Mouse (Mus musculus) gastrocnemius, postnatal 36 days (tissue): ENCODE measurements around the gene Cyth1. TPM values are rescaled to one million over a fixed set of nuclear protein-coding genes. Genes with fewer than 3 reads are reported as not detected.
A peak's percentile ranks its signal among the peaks of the same experiment; 100 is the strongest.

Source experiments
- DNase-seq, 2 experiments: peaks; one replicate each; pipeline ENCODE4 v3.0.0; 2022
- intact Hi-C: fragments of 180-260 bp; cut with DNase I; formaldehyde crosslinking; loops from one replicate; pipeline ENCODE4 v1.15.1; 2025
- total RNA-seq, 2 experiments: library from RNA; stranded (reverse); gene quantifications; 2 replicates each; pipeline ENCODE4 v1.2.3; 2021

Gene Cyth1
- total RNA-seq, 2 experiments from 2014 or later, result 33.5 to 34.7 TPM

- no peak for DNase-seq
- intact Hi-C loops, result no loop called here
These were observed 22.5 kb downstream of the Cyth1 start for GRCm38 (mm10) chr11:118225862-118226261.

DNA sequence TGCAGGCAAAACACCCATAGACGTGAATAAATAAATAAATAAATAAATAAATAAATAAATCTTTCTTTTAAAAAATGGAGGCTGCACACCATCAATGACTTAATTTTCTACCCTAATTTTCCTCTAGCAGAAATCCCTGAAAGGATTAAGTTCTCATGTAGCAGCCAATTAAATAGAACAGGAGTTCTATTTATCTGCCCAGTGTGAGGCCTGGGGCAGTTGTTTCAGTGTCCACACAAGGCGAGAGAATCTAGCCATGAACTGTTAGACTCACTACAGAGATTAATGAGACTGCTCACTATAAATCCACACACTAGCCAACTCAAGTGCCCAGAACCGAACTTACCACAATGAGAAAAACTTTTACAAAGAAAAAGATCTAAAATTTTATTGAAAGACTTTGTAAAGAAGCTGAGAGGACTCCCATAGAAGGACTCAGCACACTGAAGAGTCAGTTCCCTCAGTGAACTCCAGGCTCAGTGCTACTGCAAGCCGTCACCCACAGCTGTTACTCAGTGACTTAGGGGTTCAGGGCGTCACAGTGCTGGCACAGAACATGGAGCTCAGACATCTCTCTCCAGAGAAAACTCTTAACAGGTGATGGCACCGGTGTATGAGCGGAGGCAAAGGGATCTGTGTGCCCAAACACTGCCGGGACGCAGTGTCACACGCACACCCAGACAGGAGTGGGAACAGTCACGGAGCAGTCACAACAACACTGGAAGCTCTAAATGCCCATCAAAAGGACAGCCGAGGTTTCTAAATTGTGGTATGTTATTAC lies 23.1 kb downstream of the Cyth1 start:
- no peak for DNase-seq
- intact Hi-C loops, result no loop called here

GRCm38 (mm10) chr11:118223416-118224067 lies 24.9 kb downstream of the Cyth1 start:
- DNase-seq, result no peak
- intact Hi-C loops, result no loop called here

GRCm38 (mm10) chr11:118222917-118223316 lies 25.5 kb downstream of the Cyth1 start:
- no peak for DNase-seq
- intact Hi-C loops, result no loop called here

DNA sequence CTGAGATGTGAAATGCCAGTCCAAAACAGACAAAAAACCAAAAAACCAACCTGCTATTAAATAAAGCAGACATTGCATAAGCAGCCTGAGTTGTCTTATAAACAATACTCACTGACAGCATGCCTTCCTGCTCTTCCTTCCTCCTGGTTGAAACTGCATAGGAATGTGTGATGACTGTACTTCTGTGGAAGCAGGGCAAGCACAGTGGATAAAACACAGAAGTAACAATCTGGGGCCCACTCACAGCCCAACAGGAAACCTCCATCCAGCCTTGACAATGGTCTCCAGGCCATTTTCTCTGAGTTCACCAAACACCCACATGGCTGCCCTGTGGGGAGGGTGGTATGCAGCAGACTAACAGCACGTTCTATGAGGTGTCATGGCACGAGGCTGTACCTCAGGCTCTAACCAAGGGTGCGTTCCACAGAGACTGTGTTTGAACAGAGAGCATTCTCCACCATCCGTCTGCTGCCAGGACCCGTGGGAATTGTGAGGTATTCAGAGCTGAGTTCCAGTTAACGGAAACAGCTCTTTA lies 26.0 kb downstream of the Cyth1 start:
- intact Hi-C loops, result no loop called here
- DNase-seq, result no peak

- DNase-seq, result no peak
- intact Hi-C loops, result loop anchor here (2.0 kb wide), 1 partner anchor 116 kb away; no protein-coding TSS in a partner anchor
These were observed 27.7 kb downstream of the Cyth1 start for GRCm38 (mm10) chr11:118220561-118221262.

DNA sequence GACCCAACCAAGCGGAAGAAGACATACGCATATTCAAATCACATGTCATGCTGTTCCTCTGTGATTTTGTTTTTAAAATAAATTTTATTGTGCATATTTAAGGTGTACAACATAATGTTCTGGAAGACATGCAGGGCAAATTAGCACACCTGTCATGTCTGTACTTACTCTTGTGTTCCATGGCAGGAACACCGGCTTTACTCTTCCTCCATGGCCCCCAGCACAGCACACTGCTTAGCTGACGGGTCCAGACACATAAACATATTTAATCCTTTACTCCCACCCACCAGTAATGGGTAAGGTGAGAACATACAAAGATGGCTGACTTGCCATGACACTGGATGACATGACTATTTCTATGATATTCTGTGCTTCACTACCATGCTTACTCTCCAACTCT lies 29.3 kb downstream of the Cyth1 start:
- no peak for DNase-seq
- intact Hi-C loops, result loop anchor here (5.0 kb wide), 2 partner anchors 37 to 347 kb away; partner anchors contain the start of gene Tha1

DNA sequence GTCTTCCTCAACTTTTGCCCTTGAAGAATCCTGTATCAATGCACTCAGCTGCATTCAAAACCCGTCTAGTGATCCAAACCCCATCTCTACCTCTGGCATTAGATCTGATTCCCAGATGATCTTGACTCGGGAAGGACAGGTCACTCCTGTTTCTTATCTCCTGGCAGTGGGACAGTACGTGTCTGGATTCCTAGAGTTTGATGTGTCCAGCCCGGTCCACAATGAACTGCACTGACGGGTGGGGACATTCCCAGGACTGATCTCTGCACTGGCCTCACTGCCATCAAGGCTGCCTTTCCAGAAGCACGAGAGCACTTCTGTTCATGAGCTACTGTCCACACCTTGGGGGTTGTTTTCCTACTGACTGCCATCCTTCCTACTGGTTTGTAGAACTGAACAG lies 31.9 kb downstream of the Cyth1 start:
- intact Hi-C loops, result loop anchor here (5.0 kb wide), 2 partner anchors 34 to 344 kb away; partner anchors contain the start of gene Tha1

GRCm38 (mm10) chr11:118215928-118216458 lies 32.4 kb downstream of the Cyth1 start:
- DNase-seq, result no peak
- intact Hi-C loops, result loop anchor here (5.0 kb wide), 2 partner anchors 34 to 344 kb away; partner anchors contain the start of gene Tha1

More for the DNA sequence above, 31.9 kb downstream of the Cyth1 start:
- DNase-seq, result no peak

GRCm38 (mm10) chr11:118212636-118213112 lies 35.7 kb downstream of the Cyth1 start:
- no peak for DNase-seq
- intact Hi-C loops, result loop anchor here (2.0 kb wide), 1 partner anchor 16 kb away; no protein-coding TSS in a partner anchor

DNA sequence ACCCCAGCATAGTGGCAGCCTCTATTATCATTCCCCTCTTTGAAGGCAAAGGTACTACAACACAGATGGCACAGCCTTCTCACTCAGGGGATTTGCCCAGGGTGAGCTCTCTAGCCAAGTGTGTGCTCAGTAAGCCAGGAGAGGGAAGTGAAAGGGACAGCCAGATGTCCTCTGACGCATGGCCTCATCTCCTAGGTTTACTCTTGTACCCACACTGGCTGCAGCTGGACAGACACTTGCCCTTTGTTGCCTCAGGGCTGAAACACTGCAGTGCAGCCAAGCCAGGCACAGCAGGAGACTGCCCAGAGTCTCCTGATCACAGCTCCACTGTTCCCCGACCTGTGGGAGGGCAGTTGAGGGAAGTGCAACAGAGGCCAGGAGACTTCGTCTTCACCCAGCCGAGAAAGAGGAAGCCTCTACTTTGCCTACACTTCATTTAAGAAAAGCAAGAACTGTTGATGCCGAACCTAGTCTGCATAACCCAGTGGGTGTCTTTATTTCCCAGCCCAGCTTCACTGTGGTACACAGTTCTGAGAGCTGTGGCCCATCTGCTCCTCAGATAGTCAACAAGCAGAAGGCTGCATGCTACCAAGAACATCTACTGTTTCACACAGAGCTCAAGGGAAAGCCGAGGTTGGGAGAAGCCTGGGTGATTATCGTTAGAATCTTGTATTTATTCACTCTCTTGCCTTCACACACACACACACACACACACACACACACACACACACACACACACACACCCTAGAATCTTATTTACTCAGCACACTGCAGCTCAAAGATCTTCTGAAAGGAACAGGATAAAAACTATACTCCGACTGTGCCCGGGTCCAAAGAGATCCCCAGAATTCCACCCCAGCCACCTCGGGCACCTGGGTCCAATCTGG lies 36.4 kb downstream of the Cyth1 start:
- DNase-seq, result peak in 1 of 2 experiments; percentile 46
- intact Hi-C loops, result loop anchor here (2.0 kb wide), 1 partner anchor 15 kb away; no protein-coding TSS in a partner anchor

- intact Hi-C loops, result no loop called here
- no peak for DNase-seq
These were observed 37.4 kb downstream of the Cyth1 start for GRCm38 (mm10) chr11:118210962-118211361.

DNA sequence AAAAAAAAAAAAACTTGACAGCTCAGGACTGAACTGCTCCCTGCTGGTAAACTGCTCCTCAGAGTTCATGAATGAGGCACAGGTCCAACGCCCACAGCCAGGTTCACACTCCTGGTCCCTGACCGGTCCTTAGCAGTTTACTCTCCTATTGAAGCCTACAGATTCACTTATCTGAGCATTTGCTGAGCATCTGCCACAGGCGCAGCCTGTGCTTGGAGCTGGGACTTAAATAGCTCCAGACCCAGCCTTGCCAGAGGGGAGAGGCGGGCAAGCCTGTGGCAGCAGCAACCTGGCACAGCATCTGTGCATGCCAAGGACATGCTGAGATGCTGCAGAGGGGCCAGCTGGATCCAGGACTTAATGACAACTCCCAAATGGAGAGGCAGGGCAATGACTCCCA lies 38.3 kb downstream of the Cyth1 start:
- no peak for DNase-seq
- intact Hi-C loops, result no loop called here

DNA sequence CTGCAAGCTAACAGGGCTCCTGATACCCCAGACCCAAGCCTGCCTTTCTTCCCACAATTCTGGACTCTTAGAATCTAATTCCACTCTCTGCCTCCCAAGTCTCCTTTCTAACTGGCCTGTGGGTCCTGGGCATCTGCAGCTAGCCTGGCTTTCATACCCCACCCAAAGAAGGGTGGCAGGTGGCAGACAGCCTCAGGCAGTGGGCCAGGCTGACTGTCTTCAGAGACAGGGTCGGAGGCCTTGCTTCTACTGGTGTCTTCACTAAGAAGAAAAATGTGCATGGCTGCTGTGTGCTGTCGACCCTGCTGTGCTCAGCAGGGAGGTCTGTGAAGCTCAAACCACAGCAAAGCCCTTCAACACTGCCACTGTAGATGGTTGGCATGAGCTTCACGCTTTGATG lies 39.0 kb downstream of the Cyth1 start:
- DNase-seq, result no peak
- intact Hi-C loops, result no loop called here

DNA sequence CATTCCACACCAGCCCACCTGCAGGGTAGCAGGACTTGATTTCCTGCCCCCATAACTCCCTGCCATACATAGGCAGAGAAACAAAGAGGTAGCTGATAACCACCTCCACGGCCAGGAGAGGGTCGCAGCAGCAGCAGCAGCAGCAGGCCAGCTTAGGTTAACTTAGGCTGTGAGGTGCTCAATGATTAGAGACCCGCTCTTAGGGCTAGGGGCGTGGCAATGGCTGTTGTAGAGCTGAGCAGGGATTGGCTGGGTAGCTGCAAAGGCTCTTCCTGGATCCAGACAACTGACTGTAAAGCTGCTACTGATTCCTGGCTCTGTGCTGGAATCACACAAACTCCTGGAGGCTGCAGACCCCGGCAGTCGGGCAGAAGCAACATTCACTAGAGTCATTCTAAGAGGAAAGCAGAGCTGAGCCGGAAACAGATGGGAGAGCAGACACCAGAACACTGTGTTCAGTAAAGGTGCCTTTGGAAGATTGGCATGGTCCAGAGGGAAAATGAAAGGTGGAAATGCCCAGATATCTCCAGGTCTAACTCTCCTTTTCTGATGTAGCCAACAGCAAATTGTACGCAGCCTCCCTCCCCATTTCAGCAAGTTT lies 39.6 kb downstream of the Cyth1 start:
- intact Hi-C loops, result no loop called here
- no peak for DNase-seq

GRCm38 (mm10) chr11:118207424-118208033 lies 40.9 kb downstream of the Cyth1 start:
- intact Hi-C loops, result no loop called here
- no peak for DNase-seq

GRCm38 (mm10) chr11:118206267-118206666 lies 42.1 kb downstream of the Cyth1 start:
- intact Hi-C loops, result no loop called here
- DNase-seq, result no peak

DNA sequence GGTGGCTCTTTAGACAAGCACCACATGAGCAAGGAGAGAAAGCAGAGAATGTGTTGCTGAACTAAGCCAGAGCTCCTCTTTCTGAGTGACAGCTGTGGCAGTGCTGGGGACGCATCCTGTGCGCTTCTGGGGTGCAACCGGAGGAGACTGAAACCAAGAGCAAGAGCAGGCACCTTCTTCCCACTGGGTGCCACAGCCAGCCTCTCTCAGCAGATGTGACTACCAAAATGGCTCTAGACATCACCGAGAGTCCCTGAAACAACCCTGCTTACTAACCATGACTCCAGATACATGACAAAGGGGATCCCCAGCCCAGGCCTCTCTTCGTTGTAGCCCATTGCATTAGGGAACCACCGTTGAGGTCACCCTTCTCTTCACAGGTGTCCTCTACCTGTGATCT lies 44.9 kb downstream of the Cyth1 start:
- intact Hi-C loops, result no loop called here
- DNase-seq, result no peak
